Mouse (Mus musculus) ES-Bruce4 (cell line): ENCODE results near the gene Polm.

ENCODE experiments used
- CTCF ChIP-seq: IDR thresholded peaks from one replicate; pipeline ENCODE4 v1.8.1; 2011; ENCODE audit warnings: low read depth, low read length
- POLR2A ChIP-seq: IDR thresholded peaks from one replicate; pipeline ENCODE4 v1.8.1; 2011; ENCODE audit warnings: low read length; ENCODE audit not compliant: insufficient read depth

DNA sequence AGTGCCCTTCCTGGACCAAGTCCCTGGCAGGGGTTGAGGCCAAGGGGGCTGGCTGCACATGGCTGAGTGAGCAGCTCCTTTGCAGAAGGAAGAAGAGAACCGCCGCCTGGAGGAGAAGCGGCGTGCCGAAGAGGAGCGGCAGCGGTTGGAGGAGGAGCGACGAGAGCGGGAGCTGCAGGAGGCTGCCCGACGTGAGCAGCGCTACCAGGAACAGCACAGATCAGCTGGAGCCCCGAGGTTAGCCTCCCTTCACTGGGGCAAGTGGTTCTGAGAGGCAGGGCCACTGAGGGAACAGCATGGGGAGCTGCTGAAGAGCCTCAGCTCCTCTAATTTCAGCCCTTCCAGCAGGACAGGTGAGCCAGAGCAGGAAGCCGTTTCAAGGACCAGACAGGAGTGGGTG lies 40.9 kb downstream of the Polm start:
- TF ChIP-seq POLR2A (no peak), CTCF (no peak)
